Mouse (Mus musculus) megakaryocyte, embryonic 14.5 days (primary cell): ENCODE measurements around the gene Acad9.

Source experiments
- FLI1 ChIP-seq: IDR thresholded peaks from 2 replicates; pipeline ENCODE4 v1.6.1; 2012; ENCODE audit warnings: low read length, inconsistent platforms, mixed read lengths
- GATA1 ChIP-seq: IDR thresholded peaks from 3 replicates; pipeline ENCODE4 v1.6.1; 2012; ENCODE audit warnings: mixed read lengths, low read length, inconsistent platforms, borderline replicate concordance

DNA sequence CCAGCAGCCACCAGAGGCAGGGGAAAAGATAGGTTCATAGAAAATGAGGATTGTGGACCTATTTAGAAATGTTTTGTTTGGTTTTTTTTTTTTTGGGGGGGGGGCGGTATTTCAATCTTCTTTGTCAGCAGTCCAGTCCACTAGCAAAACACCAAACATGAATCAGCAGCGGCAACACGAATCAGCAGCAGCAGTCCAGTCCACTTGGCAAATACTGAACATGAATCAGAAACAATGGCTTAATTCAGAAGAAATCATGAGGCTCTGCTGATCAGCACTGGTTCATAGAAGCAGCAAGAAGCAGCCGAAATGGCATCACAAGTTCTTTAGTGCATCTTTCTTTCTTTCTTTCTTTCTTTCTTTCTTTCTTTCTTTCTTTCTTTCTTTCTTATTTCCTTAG is 50.3 kb downstream of the Acad9 start:
- TF ChIP-seq GATA1: no peak
- no peak for TF ChIP-seq FLI1
